Mouse (Mus musculus) layer of hippocampus, adult 18-20 months (tissue): ENCODE data around the gene Dnah9. TPM values are rescaled to one million over a fixed set of nuclear protein-coding genes. Genes with fewer than 3 reads are reported as not detected.

ENCODE experiments used
- DNase-seq, 2 experiments: peaks; one replicate each; pipeline ENCODE4 v3.0.0; 2022; ENCODE audit warnings: low spot score in 2 of 2
- total RNA-seq, 2 experiments: library from RNA; stranded (reverse); gene quantifications; 2 replicates each; pipeline ENCODE4 v1.2.3; 2021

Dnah9 gene
- total RNA-seq, 2 experiments from 2014 or later: 14.8 to 16.1 TPM

GRCm38 (mm10) chr11:65930359-65930758 lies 238.0 kb downstream of the Dnah9 start:
- peak in 1 of 2 experiments; percentile 66 for DNase-seq

- DNase-seq: no peak
Observed at GRCm38 (mm10) chr11:65927962-65928361, 240.4 kb downstream of the Dnah9 start.

- no peak for DNase-seq
Observed at GRCm38 (mm10) chr11:65918480-65919236, 249.7 kb downstream of the Dnah9 start.

GRCm38 (mm10) chr11:65909195-65909594 lies 259.2 kb downstream of the Dnah9 start:
- DNase-seq: no peak

GRCm38 (mm10) chr11:65905487-65905886 lies 262.9 kb downstream of the Dnah9 start:
- peak; percentile 60 to 87 for DNase-seq

- no peak for DNase-seq
Observed at GRCm38 (mm10) chr11:65903944-65904343, 264.4 kb downstream of the Dnah9 start.

GRCm38 (mm10) chr11:65881465-65881864 lies 286.9 kb downstream of the Dnah9 start:
- no peak for DNase-seq

- DNase-seq: no peak
Observed at GRCm38 (mm10) chr11:65877146-65877775, 291.1 kb downstream of the Dnah9 start.

- DNase-seq: no peak
Observed at GRCm38 (mm10) chr11:65861476-65861875, 306.9 kb downstream of the Dnah9 start.

- peak in 1 of 2 experiments; percentile 22 for DNase-seq
Observed at GRCm38 (mm10) chr11:65852066-65852465, 316.3 kb downstream of the Dnah9 start.

GRCm38 (mm10) chr11:65846446-65846845 lies 321.9 kb downstream of the Dnah9 start:
- DNase-seq: no peak

GRCm38 (mm10) chr11:65838999-65839398 lies 329.4 kb downstream of the Dnah9 start:
- DNase-seq: peak; percentile 79 to 82

- no peak for DNase-seq
Observed at GRCm38 (mm10) chr11:65824556-65824955, 343.8 kb downstream of the Dnah9 start.

GRCm38 (mm10) chr11:65820877-65821276 lies 347.5 kb downstream of the Dnah9 start:
- DNase-seq: peak; percentile 54 to 82

- DNase-seq: peak in 1 of 2 experiments; percentile 38
Observed at GRCm38 (mm10) chr11:65820280-65820679, 348.1 kb downstream of the Dnah9 start.

- no peak for DNase-seq
Observed at GRCm38 (mm10) chr11:65818193-65818592, 350.2 kb downstream of the Dnah9 start.

- DNase-seq: peak in 1 of 2 experiments; percentile 33
Observed at GRCm38 (mm10) chr11:65816237-65816636, 352.1 kb downstream of the Dnah9 start.

GRCm38 (mm10) chr11:65814381-65814780 lies 354.0 kb downstream of the Dnah9 start:
- no peak for DNase-seq

- DNase-seq: no peak
Observed at GRCm38 (mm10) chr11:65812088-65812487, 356.3 kb downstream of the Dnah9 start.

- no peak for DNase-seq
Observed at GRCm38 (mm10) chr11:65807601-65808000, 360.8 kb downstream of the Dnah9 start.

GRCm38 (mm10) chr11:65806909-65807504 lies 361.3 kb downstream of the Dnah9 start, which contains the start of gene Zkscan6:
Gene Zkscan6 (plus strand): TSS chr11:65807175.
- peak; percentile 72 to 89 for DNase-seq

- DNase-seq: no peak
Observed at GRCm38 (mm10) chr11:65806321-65806904, 361.9 kb downstream of the Dnah9 start.
